Mouse (Mus musculus): ENCODE measurements at regions not wholly inside any gene's neighbourhood (a gene's known extent, or its start where the extent isn't known, plus 50 kb on each side); places are given as distances from the start of the nearest gene placed in this dataset.

- Histone ChIP-seq H3K36me3 (ENCODE audit: insufficient read depth, low read length) (no peaks in the 10 kb centered on the region), H3K4me3 (replicated peaks; ENCODE audit: low read depth, low read length) (no peak overlapping the region), H3K4me1 (replicated peaks; ENCODE audit: insufficient read depth, low read length) (no peaks in the 10 kb centered on the region), H3K27me3 (ENCODE audit: insufficient read depth, low read length) (no peaks in the 10 kb centered on the region), H3K4me2 (ENCODE audit: low read length) (no peak overlapping the region), H3K9ac (ENCODE audit: low read depth, low read length) (no peak overlapping the region), H3K27ac (no peak overlapping the region), H3K9me3 (replicated peaks; ENCODE audit: low read length) (no peaks in the 10 kb centered on the region; the same call in 1 of the 2 replicates)
- ATAC-seq (replicated peaks; ENCODE audit: low FRiP score, low read depth) (no peak), DNase-seq (ENCODE audit: low spot score) (no peak)
- WGBS = 59% methylated on average over 3 of the region's 3 CpGs
- TF ChIP-seq CTCF (IDR thresholded peaks at IDR 0.05; ENCODE audit: low read depth) = no peak
Observed at GRCm38 (mm10) chr16:55632220-55632619, 206.5 kb downstream of the Nfkbiz start.

- H3K9me3 ChIP-seq (replicated peaks; ENCODE audit: low read length) = no peaks in the 10 kb centered on the region; the same call in 1 of the 2 replicates
- 57% methylated on average over 2 of the region's 2 CpGs for WGBS
- no peaks in the 10 kb centered on the region for H3K36me3 ChIP-seq (ENCODE audit: insufficient read depth, low read length)
- H3K27me3 ChIP-seq (ENCODE audit: insufficient read depth, low read length) = no peaks in the 10 kb centered on the region
- H3K9ac ChIP-seq (ENCODE audit: low read depth, low read length) = no peak overlapping the region
- DNase-seq (ENCODE audit: low spot score) = no peak
- H3K4me1 ChIP-seq (replicated peaks; ENCODE audit: insufficient read depth, low read length) = no peaks in the 10 kb centered on the region
- no peak for TF ChIP-seq CTCF (IDR thresholded peaks at IDR 0.05; ENCODE audit: low read depth)
- no peak overlapping the region for H3K4me2 ChIP-seq (ENCODE audit: low read length)
- H3K27ac ChIP-seq = no peak overlapping the region
- no peak for ATAC-seq (replicated peaks; ENCODE audit: low FRiP score, low read depth)
- H3K4me3 ChIP-seq (replicated peaks; ENCODE audit: low read depth, low read length) = no peak overlapping the region
Observed at GRCm38 (mm10) chr16:55631637-55632036, 207.1 kb downstream of the Nfkbiz start.

GRCm38 (mm10) chr16:55631048-55631447 lies 207.7 kb downstream of the Nfkbiz start:
- DNase-seq (ENCODE audit: low spot score) (no peak), ATAC-seq (replicated peaks; ENCODE audit: low FRiP score, low read depth) (no peak)
- H3K4me3 ChIP-seq (replicated peaks; ENCODE audit: low read depth, low read length) = no peak overlapping the region
- no peak overlapping the region for H3K9ac ChIP-seq (ENCODE audit: low read depth, low read length)
- H3K36me3 ChIP-seq (ENCODE audit: insufficient read depth, low read length) = no peaks in the 10 kb centered on the region
- H3K27me3 ChIP-seq (ENCODE audit: insufficient read depth, low read length) = no peaks in the 10 kb centered on the region
- 87% methylated on average over 2 of the region's 2 CpGs for WGBS
- H3K4me1 ChIP-seq (replicated peaks; ENCODE audit: insufficient read depth, low read length) = no peaks in the 10 kb centered on the region
- peaks cover 4% of the 10 kb centered on the region; the same call in 1 of the 2 replicates for H3K9me3 ChIP-seq (replicated peaks; ENCODE audit: low read length)
- TF ChIP-seq CTCF (IDR thresholded peaks at IDR 0.05; ENCODE audit: low read depth) = no peak
- no peak overlapping the region for H3K4me2 ChIP-seq (ENCODE audit: low read length)
- no peak overlapping the region for H3K27ac ChIP-seq

GRCm38 (mm10) chr16:55627531-55627930 lies 211.2 kb downstream of the Nfkbiz start:
- no peaks in the 10 kb centered on the region for H3K4me1 ChIP-seq (replicated peaks; ENCODE audit: insufficient read depth, low read length)
- H3K9ac ChIP-seq (ENCODE audit: low read depth, low read length) = no peak overlapping the region
- ATAC-seq (replicated peaks; ENCODE audit: low FRiP score, low read depth) = no peak
- H3K4me2 ChIP-seq (ENCODE audit: low read length) = no peak overlapping the region
- H3K4me3 ChIP-seq (replicated peaks; ENCODE audit: low read depth, low read length) = no peak overlapping the region
- no peak overlapping the region for H3K27ac ChIP-seq
- DNase-seq (ENCODE audit: low spot score) = no peak
- no peaks in the 10 kb centered on the region for H3K27me3 ChIP-seq (ENCODE audit: insufficient read depth, low read length)
- 81% methylated on average over 1 of the region's 1 CpGs for WGBS
- H3K9me3 ChIP-seq (replicated peaks; ENCODE audit: low read length) = peaks cover 4% of the 10 kb centered on the region; the same call in 1 of the 2 replicates
- no peaks in the 10 kb centered on the region for H3K36me3 ChIP-seq (ENCODE audit: insufficient read depth, low read length)
- no peak for TF ChIP-seq CTCF (IDR thresholded peaks at IDR 0.05; ENCODE audit: low read depth)

GRCm38 (mm10) chr16:55623422-55623821 lies 215.3 kb downstream of the Nfkbiz start:
- Histone ChIP-seq H3K27ac (no peak overlapping the region), H3K4me2 (ENCODE audit: low read length) (no peak overlapping the region), H3K4me3 (replicated peaks; ENCODE audit: low read depth, low read length) (no peak overlapping the region), H3K9me3 (replicated peaks; ENCODE audit: low read length) (peaks cover 4% of the 10 kb centered on the region; the same call in 1 of the 2 replicates), H3K36me3 (ENCODE audit: insufficient read depth, low read length) (no peaks in the 10 kb centered on the region), H3K4me1 (replicated peaks; ENCODE audit: insufficient read depth, low read length) (no peaks in the 10 kb centered on the region), H3K9ac (ENCODE audit: low read depth, low read length) (no peak overlapping the region), H3K27me3 (ENCODE audit: insufficient read depth, low read length) (no peaks in the 10 kb centered on the region)
- no peak for TF ChIP-seq CTCF (IDR thresholded peaks at IDR 0.05; ENCODE audit: low read depth)
- ATAC-seq (replicated peaks; ENCODE audit: low FRiP score, low read depth) (no peak), DNase-seq (ENCODE audit: low spot score) (no peak)

GRCm38 (mm10) chr16:55619731-55620130 lies 219.0 kb downstream of the Nfkbiz start:
- H3K36me3 ChIP-seq (ENCODE audit: insufficient read depth, low read length) = no peaks in the 10 kb centered on the region
- WGBS = 77% methylated on average over 3 of the region's 3 CpGs

GRCm38 (mm10) chr16:55617958-55618357 lies 220.7 kb downstream of the Nfkbiz start:
- Histone ChIP-seq H3K4me2 (ENCODE audit: low read length) (no peak overlapping the region), H3K9me3 (replicated peaks; ENCODE audit: low read length) (no peaks in the 10 kb centered on the region), H3K4me1 (replicated peaks; ENCODE audit: insufficient read depth, low read length) (no peaks in the 10 kb centered on the region), H3K4me3 (replicated peaks; ENCODE audit: low read depth, low read length) (no peak overlapping the region), H3K9ac (ENCODE audit: low read depth, low read length) (no peak overlapping the region), H3K27ac (no peak overlapping the region), H3K36me3 (ENCODE audit: insufficient read depth, low read length) (no peaks in the 10 kb centered on the region), H3K27me3 (ENCODE audit: insufficient read depth, low read length) (no peaks in the 10 kb centered on the region)
- ATAC-seq (replicated peaks; ENCODE audit: low FRiP score, low read depth) (no peak), DNase-seq (ENCODE audit: low spot score) (no peak)
- no peak for TF ChIP-seq CTCF (IDR thresholded peaks at IDR 0.05; ENCODE audit: low read depth)
- WGBS = 89% methylated on average over 3 of the region's 3 CpGs

More at GRCm38 (mm10) chr16:55619731-55620130, 219.0 kb downstream of the Nfkbiz start:
- H3K4me3 ChIP-seq (replicated peaks; ENCODE audit: low read depth, low read length) = no peak overlapping the region
- ATAC-seq (replicated peaks; ENCODE audit: low FRiP score, low read depth) (no peak), DNase-seq (ENCODE audit: low spot score) (no peak)
- TF ChIP-seq CTCF (IDR thresholded peaks at IDR 0.05; ENCODE audit: low read depth) = no peak
- no peak overlapping the region for H3K27ac ChIP-seq
- H3K4me1 ChIP-seq (replicated peaks; ENCODE audit: insufficient read depth, low read length) = no peaks in the 10 kb centered on the region
- no peak overlapping the region for H3K9ac ChIP-seq (ENCODE audit: low read depth, low read length)
- H3K4me2 ChIP-seq (ENCODE audit: low read length) = no peak overlapping the region
- H3K27me3 ChIP-seq (ENCODE audit: insufficient read depth, low read length) = no peaks in the 10 kb centered on the region
- H3K9me3 ChIP-seq (replicated peaks; ENCODE audit: low read length) = no peaks in the 10 kb centered on the region
